Mouse (Mus musculus): ENCODE measurements around the gene Phf1. TPM values are rescaled to one million over a fixed set of nuclear protein-coding genes. Genes with fewer than 3 reads are reported as not detected.
"Not testable (repeated sequence)": the region's sequence is repeated elsewhere in the genome, so short reads cannot be mapped to it uniquely, and the experiment has no call there.

Gene Phf1
- total and polyA plus RNA-seq, 3 experiments: 35.2 to 202 (median 36.4) TPM

DNA sequence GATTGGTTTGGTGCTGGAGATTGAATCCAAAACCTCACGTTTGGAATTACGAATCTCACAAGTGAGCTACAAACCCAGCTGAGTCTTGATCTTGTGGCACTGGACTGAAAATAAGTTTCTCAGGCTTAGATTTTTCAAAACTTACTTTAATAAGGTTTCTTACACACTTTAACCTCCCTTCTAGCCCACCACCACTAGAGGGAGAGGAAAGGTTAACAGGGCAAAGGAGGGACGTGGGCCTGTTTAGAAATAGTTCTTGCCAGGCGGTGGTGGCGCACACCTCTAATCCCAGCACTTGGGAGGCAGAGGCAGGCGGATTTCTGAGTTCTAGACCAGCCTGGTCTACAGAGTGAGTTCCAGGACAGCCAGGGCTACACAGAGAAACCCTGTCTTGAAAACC is 44.5 kb downstream of the Phf1 start:
- not testable (repeated sequence) for DNase-seq

DNA sequence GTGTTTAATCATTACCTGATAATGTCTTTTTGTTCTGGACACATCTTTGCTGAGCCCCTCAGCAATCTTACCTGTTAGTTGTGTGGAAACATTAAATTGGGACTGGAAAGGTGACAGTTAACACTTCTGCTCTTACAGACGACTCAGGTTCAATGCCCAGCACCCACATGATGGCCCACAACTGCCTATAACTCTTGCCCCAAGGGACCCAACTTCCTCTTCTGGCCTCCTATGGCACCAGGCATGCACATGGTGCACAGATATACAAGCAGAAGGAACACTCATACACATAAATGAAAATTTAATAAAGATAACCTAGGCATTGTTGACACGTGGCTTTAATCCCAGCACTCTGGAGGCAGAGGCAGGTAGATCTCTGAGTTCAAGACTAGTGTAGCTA is 46.6 kb downstream of the Phf1 start:
- no peak for DNase-seq

DNA sequence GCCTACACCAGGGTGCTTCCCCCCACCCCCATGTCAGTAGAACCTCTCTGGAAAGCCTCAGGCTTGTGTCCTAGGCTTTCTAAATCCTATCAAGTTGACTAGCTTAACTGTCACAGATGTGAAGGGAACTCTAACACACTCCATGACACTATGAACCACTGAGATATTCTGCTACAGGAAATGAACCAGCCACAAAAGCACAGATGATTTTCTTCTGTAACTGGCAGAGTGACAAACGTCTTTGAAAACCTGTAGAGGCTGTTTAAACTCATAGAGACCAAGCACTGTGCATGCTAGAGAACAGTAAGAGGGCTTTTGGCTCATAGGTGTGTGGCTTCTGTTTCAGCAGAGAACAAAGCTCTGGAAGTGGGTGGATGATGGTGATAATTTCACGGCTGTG is 48.2 kb downstream of the Phf1 start:
- no peak for DNase-seq

DNA sequence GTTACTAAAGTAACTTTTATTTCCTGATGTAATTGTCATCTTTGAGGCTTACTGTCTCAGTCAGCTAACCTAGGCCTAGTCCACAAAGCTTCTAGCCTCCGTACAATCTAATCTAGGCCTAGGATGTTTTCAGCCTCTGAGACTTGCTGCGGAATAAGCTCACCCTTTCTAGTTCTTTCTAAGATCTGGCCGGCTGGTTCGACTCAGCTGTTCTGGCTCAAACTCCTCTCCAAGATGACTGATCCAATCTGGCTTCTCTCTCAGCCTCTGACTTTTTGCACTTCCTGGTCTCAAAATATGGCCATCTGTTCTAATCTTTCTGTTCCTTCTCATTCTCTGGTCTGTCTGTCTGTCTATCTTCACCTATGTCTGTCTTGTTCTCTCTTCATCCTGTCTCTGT is 50.5 kb downstream of the Phf1 start:
- no peak for DNase-seq

DNA sequence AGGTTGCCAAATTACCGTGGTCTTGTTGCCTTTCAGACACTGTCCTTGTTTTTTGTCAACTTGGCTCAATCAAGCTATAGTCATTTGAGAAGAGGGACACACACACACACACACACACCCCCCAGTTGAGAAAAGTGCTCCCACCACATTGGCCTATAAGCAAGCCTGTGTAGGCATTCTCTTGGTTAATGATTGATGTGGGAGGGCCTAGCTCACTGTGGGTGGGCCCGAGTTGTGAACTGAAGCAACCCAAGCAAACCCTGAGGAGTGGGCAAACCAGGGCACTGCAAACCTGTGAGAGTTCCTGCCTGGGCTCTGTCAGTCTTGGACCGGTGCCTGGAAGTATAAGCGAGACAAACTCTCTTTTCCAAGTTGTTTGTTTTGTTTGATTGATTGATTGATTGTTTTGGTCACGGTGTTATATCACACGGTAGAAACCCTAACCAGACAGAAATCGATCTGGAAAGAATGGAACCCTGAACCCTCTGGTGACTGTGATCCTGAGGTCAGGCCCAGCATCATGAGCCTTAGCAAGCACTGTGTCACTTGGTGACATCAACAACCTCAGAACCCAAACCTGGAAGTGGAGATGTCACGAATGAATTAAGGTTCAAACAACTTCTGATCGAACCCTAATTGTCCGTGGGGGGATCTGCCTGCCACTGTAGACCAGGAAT is 52.8 kb downstream of the Phf1 start:
- DNase-seq: no peak

Small RNA genes lying within 50 kb of the gene (microRNA-seq; reads per million reads assigned to microRNA genes)
- gene Gm27775 (0 reads per million in 2 experiments), gene Mir3083 (0.41 to 1.3 reads per million in 2 experiments), gene Mir6968 (2.2 to 3.7 reads per million in 2 experiments)

Other genes with a start within 250 kb of the Phf1 start
- gene Crebrf, start 217.4 kb upstream of the Phf1 start, total RNA-seq (2021): 10 to 100 TPM; 66.8 to 75.4 TPM
- gene Crebrf, start 217.4 kb upstream of the Phf1 start, polyA plus RNA-seq (2012; rRNA removed): 1.2 TPM in 2 replicates
- gene Bnip1, start 152.0 kb upstream of the Phf1 start, total RNA-seq (2021): 10 to 100 TPM; 22.1 to 22.3 TPM
- gene Bnip1, start 152.0 kb upstream of the Phf1 start, polyA plus RNA-seq (2012; rRNA removed): 10.1 and 12.9 TPM in 2 replicates
- not detected for gene Nkx2-5, start 88.0 kb upstream of the Phf1 start, total RNA-seq (2021)
- gene Nkx2-5, start 88.0 kb upstream of the Phf1 start, polyA plus RNA-seq (2012; rRNA removed): 0.16 and 0.26 TPM in 2 replicates
- 1 to 10 TPM; 1.0 to 1.3 TPM for gene Kifc5b, start 16.0 kb upstream of the Phf1 start, total RNA-seq (2021)
- gene Kifc5b, start 16.0 kb upstream of the Phf1 start, polyA plus RNA-seq (2012; rRNA removed): 1.2 and 2.1 TPM in 2 replicates
- gene Cuta, start 6.5 kb downstream of the Phf1 start, total RNA-seq (2021): 100 to 1,000 TPM; 145 to 164 TPM
- gene Cuta, start 6.5 kb downstream of the Phf1 start, polyA plus RNA-seq (2012; rRNA removed): 378 and 381 TPM in 2 replicates
- gene Syngap1, start 8.2 kb downstream of the Phf1 start, total RNA-seq (2021): 10 to 100 TPM; 14.3 to 21.8 TPM
- gene Syngap1, start 8.2 kb downstream of the Phf1 start, polyA plus RNA-seq (2012; rRNA removed): 51.6 and 56.0 TPM in 2 replicates
- 1 to 10 TPM; 4.6 to 8.7 TPM for gene Zbtb9, start 40.1 kb downstream of the Phf1 start, total RNA-seq (2021)
- gene Zbtb9, start 40.1 kb downstream of the Phf1 start, polyA plus RNA-seq (2012; rRNA removed): 6.9 and 7.1 TPM in 2 replicates
- gene Bak1, start 96.0 kb downstream of the Phf1 start, total RNA-seq (2021): 10 to 100 TPM; 35.0 to 41.6 TPM
- gene Bak1, start 96.0 kb downstream of the Phf1 start, polyA plus RNA-seq (2012; rRNA removed): 45.3 and 57.4 TPM in 2 replicates
- 1 to 10 TPM; 5.0 to 6.7 TPM for gene Itpr3, start 124.3 kb downstream of the Phf1 start, total RNA-seq (2021)
- gene Itpr3, start 124.3 kb downstream of the Phf1 start, polyA plus RNA-seq (2012; rRNA removed): 6.0 and 6.9 TPM in 2 replicates
- gene Uqcc2, start 200.9 kb downstream of the Phf1 start, total RNA-seq (2021): 100 to 1,000 TPM; 218 to 406 TPM
- 132 and 172 TPM in 2 replicates for gene Uqcc2, start 200.9 kb downstream of the Phf1 start, polyA plus RNA-seq (2012; rRNA removed)
- 1 to 10 TPM in 1 of 2 experiments, under 1 TPM in 1; 0.69 to 1.9 TPM for gene Ip6k3, start 234.7 kb downstream of the Phf1 start, total RNA-seq (2021)
- 0.83 and 1.2 TPM in 2 replicates for gene Ip6k3, start 234.7 kb downstream of the Phf1 start, polyA plus RNA-seq (2012; rRNA removed)